Mouse (Mus musculus) ES-E14 (cell line): ENCODE measurements around the gene Zfp385c.

ENCODE experiments used
- HCFC1 ChIP-seq: IDR thresholded peaks from 2 replicates; pipeline ENCODE4 v1.6.1; 2012; ENCODE audit warnings: low read length, inconsistent platforms, borderline replicate concordance; ENCODE audit not compliant: insufficient read depth
- ZNF384 ChIP-seq: IDR thresholded peaks from 2 replicates; pipeline ENCODE4 v1.6.1; 2012; ENCODE audit warnings: low read depth, low read length, inconsistent platforms

- no peak for TF ChIP-seq ZNF384
- no peak for TF ChIP-seq HCFC1
These were observed 20.3 kb downstream of the Zfp385c start for GRCm38 (mm10) chr11:100671956-100672355.
